Mouse (Mus musculus) cerebellum, postnatal 36 days (tissue): ENCODE measurements at regions not wholly inside any gene's neighbourhood (a gene's known extent, or its start where the extent isn't known, plus 50 kb on each side); places are given as distances from the start of the nearest gene placed in this dataset.

ENCODE experiments used
- DNase-seq, 2 experiments: peaks; one replicate each; pipeline ENCODE4 v3.0.0; 2021 to 2022; ENCODE audit warnings: mixed read lengths in 2 of 2

DNA sequence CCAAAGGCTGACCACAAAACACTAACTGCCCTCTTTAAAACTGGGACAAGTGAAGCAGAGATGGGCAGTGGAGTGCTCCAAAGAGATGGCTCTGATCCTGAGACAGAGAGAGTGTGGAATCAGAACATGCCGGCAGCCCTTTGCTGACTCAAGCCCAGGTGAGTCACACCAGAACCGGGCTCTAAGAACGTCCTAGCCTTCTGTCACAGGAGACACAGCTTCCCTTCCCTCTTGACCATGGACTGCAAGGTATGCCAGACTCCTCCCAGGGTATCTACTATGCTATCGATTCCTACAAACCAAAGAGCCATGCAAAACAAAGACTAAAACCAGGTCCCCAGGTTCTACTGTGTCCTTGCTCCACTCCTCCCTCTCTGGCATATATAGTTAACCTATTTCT, 98.0 kb downstream of the Dhx15 start:
- no peak for DNase-seq

DNA sequence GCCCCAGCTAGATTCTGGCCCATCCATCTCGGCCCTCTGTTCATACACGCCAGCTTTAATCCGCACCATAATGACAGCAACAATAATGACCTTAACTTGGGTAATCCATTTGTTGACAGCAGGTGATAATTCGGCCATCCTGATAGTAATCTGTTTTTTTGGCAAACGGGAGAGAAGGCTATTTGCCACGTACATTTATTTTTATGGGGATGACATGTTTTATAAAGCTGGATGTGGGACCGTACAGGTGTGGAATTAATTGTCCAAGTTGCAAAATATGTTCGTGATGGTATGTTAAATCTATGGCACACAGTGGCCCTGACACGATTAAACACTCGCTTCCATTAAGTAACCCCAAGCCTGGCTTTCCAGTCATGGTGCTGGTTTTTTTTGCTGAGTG, 102.2 kb downstream of the Dhx15 start:
- DNase-seq = no peak

DNA sequence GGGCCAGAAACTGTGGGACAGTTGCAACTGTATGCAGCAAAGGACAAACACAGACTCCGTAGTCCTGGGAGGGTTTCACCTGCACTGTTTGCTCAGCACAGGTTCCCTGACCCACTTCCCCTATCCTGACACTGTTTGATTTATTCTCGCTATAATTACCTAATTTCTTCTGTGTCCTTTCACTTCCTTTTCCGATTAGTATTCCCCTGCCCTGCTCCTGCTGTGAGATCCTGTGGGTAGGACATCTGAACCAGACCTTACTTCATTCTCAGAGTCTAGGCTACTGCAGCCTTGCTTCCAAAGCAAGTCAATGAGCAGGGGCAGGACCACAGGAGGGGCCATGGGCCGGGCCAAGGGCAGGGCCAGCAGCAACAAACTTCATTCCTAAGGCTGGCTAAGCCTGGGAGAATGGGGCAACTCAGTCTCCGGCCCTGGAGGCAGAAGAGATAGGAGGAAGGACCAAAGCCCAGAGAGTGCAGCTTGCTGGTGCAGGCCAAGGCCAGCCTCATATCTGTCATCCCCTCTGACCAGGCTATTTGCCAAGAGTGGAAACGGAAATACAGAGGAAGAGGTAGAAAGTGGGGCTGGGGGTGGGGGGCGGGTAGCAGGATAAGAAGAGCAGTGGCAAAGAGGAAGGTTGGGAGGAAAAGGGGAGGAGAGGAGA, 103.4 kb downstream of the Dhx15 start:
- no peak for DNase-seq

DNA sequence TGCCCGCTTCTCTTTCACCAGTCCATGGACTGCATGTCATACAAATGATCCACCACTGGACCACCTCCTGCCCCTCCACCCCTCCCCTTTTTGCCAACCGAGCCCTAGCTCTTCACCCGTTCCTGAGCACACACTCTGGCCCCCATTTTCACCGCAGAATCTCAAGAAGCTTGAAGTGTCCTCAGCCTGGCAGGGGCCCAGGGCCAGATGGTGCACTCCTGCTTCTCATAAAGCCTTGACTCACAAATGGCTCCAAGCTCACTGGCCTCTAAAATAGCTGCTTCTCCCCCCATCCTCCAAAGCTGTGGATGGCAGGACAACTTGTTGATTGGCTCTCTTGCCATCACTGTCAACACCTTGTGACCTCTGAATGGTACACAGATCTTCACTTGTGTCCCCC, 110.0 kb downstream of the Dhx15 start:
- peak; percentile 66 to 73 for DNase-seq

DNA sequence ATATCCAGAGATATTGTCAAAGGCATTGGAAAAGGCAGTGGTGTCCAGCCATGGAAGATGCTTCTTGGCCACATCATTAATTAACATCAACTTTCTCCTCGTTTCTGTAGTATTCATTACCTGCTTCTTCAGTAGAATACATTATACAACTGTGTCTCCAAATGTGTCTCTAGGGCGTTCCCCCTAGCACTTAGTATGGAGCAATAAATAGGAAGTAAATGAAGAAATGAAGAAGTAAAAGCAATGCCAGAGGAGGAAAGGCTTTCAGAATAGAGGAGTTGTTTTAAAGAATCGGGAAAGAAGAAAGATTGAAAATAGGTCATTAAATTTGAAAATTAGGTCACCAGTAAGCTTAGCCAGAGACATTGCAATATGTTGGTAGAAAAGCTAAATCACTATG, 112.6 kb downstream of the Dhx15 start:
- no peak for DNase-seq

DNA sequence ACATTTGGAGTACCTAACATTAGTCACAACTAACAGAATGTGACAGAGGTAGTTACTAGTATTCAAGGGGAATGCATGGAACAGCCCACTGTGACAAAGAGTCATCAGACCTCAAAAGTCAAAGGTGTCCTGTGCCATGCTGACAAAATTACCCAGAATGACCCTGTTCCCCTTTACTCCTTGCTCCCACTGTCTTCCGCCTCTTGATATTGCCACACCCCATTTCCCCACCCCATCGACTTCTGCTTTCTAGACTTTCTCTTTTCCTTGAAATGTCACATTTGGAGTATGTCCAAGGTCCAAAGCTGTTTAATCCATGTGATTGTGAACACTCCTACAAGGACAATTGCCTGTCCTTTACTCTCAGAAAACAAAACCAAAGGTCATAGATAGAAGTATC, 115.2 kb downstream of the Dhx15 start:
- no peak for DNase-seq

DNA sequence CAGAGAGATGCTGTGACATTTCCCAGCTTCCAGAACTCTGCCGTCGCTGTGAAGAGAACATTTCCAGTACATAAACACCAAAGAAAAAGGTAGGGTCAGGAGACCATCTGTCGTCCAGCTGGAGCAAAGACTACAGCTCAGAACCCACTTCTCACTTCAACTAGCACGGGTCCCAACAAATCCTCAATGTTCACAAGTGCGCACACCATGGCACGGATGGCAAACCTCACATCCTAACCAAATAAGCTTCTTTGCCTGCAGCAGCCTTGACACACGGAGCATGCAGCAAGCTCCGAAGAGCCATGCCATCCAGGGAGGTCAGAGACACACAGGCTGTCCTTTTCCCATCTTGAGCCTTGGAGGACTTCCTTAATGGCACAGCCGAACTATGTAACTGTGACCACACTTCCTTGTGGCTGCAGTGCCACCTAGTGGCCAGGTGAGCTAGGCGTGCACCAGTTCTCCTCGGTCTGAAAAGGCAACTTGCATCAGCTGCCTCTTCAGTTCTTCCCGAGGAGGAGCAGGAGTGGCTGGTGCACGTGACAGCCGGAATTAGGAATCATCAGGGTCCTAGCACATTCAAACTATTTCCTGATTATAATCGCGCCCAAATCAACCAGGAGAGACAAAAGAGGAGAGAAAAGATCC, 125.4 kb downstream of the Dhx15 start:
- DNase-seq = peak; percentile 87 to 92

DNA sequence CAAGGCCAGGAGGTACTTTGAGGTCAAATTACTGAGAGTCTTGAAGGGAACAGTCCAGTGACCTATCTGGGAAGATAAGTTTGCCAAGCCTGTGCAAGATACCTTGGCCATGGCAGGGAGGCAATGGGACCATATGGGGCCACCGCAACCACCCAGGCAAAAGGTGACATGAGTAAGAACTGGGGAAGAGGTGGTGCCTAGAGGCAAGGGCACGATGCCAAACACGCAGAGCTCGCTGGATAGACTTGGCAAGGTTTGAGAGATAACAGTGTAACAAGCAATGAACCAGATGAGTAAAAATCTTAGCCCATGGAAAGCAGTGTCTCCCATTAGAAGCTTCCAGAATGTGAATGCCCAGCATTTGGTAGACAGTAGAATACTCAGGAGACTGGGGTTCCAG, 128.1 kb downstream of the Dhx15 start:
- DNase-seq = peak; percentile 20 to 24

DNA sequence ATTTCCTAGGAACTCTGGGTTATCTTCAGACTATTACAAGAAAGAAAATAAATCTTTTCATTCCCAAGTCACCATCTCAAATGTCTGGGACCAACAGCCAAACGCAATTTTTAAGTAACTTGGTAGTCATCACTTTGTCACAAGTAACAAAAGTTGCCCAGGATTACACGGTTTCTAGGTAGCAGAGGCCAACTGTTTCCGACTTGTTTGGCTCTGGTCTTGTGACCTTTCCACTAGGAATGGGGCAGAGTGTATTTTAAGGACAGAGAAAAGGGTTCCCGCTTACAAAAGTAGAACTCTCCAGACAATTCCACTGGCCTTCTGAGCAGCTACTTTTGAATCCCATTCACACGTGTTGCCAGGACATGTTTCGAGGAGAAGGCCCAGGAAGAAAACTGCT, 129.1 kb downstream of the Dhx15 start:
- no peak for DNase-seq

DNA sequence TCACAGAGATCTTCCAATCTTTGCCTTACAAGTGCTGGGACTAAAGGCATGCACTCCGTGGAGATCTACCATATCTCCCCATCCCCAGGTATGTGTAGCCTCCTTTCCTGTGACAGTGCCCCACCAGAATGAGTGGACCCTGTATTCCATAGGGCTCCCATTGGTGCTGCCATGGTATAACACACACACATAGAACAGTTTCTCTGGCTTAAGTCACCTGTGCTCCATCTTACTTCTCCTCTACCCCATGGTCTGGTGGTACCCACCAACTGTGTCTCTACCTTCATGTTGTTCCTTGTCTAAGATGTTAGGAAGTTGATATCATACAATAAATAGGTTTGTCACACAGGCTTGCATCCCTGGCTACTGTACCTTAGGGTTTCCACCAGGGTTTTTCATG, 133.1 kb downstream of the Dhx15 start:
- no peak for DNase-seq

DNA sequence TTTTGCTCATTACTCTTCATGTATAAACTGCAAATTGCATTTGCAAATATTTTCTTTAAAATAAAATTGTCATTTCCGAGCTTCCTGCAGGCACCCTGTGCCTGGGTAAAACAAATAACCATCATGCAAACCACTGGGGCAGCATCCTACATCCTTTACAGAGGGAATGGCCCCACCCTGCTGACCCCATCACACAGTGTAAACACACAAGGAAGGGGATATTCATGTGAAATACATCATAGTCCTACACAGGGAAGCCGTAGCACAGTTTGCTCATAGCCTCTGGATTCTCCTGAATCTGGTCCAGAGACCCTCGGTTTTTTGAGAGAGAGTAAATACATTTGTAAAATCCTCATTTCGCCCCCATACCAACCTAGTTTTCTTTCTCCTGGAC, 138.2 kb downstream of the Dhx15 start:
- DNase-seq = no peak

DNA sequence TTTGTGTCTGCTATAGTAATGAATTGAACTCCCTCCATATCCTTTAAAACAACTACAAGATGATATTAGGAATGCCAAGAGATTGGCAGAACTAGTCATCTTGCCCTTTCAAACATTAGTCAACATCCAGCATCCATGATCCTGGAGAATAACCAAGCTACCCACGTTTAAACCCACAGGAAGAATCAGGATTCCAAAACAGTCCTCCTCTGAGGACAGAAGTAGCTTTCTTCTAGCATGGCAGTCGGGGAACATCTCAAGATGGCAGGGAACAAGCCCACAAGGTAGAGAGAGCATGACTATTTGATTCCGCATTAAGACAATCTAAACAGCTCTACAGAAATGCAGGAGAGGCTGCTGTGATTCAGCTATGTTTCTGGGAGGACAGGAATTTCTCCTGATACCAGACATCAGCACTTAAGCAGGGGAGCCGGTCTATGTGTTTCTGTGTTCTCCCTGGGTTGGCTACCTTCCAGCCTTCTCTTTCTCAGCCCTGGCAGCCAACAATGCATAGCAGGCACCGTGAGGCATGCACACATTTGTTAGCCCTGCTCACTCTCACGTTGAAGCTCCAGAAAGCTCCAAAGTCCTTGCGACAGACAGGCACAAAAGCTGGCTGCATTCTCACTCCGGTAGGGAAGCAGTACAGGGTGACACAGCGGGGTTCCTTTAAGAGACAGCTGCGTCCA, 138.8 kb downstream of the Dhx15 start:
- peak; percentile 35 to 37 for DNase-seq

DNA sequence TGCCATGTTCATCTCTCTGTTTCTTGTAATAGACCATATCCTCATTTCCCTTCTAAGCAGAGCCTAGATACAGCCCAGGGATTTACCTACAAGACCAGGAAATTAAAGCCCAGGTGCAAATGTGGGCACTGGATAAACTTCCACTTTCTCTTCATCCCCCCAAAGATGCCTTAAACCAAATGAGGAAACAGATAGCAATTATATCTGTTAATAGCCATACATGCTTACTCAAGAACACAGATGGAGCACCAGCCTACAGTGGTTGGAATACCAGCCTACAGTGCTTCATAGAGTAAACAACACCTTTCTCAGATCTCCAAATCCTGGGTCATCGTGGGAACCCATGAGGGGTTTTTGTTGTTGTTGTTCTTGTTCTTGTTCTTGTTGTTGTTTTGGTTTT, 141.5 kb downstream of the Dhx15 start:
- DNase-seq = no peak

DNA sequence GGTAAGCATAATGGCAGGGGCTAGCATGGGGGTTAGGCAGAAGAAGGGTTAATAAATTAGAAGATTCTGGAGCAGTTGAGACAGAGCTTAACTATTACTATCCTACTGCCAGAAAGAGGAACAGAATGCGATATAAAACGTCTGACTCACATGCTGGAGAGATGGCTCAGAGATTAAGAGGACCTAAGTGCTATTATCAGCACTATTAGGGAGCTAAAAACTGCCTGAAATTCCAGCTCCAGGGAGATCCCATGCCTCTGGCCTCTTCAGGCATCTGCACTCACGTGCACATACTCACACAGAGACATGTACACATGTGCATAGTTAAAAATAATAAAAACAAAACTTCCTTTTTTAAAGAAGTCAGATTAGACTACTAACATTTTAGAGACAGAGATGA, 143.6 kb downstream of the Dhx15 start:
- no peak for DNase-seq

DNA sequence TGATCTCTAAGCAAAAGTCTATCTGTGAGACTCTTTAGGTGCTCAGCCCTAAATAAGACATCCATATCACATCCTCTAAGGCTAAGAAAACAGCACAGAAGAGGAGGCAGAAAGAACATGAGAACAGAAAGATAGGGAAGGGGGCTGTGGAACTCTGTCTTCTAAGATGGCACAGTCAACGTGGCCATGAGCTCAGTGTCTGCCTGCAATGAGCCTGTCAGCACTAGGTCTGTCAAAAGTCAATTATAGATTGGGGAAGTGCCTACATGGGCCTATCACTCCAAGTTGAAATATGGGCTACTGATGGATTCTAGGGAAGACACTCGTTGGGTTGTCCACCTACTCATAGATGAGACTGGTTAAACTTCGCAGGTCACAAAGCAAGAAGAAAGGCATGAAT, 146.2 kb downstream of the Dhx15 start:
- DNase-seq = no peak

DNA sequence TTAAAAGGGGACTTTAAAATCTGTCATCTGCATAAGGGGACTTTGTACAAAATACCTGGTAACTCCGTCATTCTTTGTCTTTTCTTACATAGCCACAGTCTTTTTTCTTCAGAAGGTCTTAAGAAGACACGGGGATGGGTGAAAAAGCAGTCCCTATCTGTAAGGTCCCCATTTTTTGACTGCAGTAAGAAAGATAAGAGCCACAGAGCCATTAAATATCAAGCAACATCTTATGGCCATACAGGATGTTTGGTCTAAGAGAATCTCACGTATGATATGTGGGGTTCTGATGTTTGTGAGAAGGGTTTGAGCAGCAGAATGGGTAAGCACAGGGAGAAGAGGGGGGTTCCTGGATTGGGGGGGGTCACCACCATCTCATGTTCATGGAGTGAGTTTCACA, 148.9 kb downstream of the Dhx15 start:
- DNase-seq = no peak

DNA sequence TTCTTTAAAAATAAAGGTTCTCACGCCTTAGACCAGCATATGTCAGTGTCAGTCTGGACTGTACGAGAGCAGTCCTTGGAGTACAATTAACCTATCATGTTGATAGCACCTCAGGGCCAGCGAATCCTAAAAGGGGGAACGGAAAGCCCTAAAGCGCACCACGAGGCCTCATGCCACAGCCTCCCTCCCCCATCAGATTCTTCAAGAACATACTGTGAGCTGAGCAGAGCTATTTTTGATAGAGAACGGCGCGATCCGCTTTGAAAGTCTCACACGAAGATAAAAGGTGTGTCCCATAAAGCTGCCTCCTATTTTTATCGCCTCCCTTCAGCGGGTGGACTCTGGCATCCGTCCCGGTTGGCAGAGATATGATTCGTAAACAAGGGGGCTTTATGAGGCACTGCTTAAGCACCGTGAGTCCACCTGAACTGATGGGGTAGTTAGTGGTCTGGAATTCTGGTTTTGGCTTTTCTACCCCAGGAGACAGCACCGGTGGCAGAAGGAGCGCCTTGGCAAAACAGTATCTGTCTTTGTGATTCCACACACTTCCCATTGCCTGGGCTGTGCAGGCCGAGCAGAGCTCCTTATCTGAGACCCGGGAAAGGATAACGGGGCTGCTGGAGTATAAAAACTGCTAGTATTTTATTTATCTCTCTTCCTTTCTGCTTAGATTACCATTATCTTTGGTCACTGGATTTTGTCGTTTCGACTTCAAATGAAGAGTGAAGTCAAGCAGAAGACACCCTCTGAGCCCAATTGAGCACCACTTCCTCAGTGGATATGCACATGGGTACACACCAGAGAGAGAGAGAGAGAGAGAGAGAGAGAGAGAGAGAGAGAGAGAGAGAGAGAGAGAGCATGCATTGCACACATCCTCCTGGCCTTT, 149.6 kb downstream of the Dhx15 start:
- DNase-seq = peak; percentile 23 to 43

DNA sequence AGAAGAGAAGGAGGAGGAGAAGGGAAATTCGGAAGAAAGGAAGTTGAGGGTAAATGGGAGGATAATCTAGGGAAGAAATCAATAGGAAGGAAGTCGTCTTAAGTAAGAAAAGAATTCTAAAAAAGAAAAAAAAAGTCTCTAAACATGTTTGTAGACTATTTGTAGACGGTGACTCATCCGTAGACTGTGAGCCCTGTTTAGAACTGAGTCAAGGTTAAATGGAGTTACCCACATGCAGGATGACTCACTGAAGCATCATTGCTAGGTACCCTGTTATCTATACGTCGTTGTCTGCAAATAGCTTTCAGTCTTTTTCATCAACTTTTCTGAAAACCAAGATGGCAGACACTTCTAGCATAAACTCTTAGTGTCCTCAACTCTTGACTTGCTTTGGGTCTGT, 155.0 kb downstream of the Dhx15 start:
- DNase-seq = no peak

DNA sequence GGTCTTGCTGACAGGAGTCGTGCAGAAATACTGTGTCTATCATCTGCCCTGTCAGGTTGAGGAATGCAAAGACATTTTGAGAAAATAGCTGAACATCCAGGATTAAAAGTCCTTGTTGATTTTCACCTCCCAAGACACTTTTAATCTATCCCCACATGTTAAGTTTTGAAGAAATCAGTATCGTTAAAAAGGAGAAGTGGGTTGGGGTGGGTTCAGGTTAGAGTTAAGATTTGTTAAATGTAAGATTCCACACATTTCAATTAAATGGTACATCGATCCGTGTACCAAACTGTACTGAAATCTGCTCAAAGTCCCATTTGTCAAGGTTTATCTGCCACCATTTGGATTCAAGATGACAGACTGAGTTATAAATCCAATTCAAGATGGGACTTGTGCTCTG, 162.8 kb downstream of the Dhx15 start:
- no peak for DNase-seq

DNA sequence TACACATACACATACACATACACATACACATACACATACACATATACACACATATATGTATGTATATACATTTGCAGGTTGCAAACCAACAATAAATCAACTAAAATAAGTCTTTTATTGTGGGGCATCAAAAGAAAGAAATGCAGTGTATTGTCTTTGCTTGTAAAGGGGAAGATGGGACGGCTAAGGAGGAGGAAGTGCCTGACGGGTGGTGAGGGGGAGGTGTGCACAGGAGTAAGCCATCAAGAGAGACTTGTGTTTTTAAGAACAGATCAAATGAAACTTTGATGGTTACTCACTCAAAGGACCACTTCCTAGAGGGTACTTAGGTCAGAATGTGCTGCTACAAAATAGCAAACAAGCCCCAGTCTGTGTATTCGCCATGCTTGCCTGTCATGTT, 164.2 kb downstream of the Dhx15 start:
- no peak for DNase-seq

DNA sequence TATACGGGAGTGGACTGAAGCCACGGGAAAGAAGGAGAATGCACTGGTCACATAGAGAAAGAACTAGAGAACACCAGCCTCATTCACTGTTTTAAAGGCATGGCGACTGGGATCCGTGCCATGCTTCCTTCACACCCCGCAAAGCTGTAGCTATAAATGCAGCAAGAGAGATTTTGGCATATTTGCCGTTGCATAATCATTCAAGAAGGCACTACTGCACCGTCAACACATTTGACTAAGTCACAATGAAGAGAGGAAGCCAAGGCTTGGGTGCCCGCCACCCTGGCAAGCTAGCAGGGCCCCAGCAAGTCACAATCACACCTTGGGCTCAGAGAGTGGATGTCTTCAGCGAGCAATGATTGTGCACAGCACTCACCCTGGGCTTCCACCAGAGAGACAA, 167.1 kb downstream of the Dhx15 start:
- peak; percentile 63 for DNase-seq

DNA sequence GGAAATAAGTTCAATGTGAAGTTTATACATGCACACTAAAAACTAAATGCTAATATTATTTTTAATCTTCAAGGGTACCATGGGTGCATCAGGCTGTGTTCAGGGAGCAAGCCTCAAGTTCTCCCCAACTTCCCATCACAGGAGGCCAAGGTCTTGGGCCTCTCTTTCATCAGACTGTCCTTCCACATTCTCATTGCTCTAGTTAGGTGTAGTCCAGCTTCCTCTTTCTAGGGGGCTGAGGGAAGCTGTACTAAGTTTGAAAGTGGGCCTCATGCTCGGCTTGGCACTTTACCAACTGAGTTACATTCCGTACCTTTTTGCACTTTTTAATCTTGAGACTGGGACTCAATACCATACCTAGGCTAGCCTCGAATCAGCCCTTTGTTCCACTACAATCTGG, 173.3 kb downstream of the Dhx15 start:
- DNase-seq = no peak

DNA sequence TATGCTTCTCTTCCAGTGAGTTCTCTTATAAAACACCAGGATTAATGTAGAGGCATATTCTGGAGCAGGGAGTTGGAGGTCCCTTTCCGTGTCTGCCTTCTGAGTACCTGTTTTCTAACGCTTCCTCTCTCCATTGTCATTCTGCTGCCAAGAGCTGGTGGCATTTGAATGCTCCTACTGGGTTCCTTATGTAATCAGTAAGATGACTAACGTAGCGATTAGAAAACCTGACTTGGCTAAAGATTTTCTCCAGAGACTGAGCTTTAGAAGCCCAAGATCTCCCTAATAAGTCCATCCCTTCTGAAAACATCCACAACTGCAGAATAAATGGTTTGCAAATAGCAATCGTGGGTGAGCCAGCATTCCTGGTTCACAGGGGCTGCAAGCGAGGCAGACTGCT, 174.5 kb downstream of the Dhx15 start:
- peak; percentile 35 to 56 for DNase-seq
